Mouse (Mus musculus) bone marrow, adult 2 months (tissue): ENCODE data around the gene Rassf8.

Experiments
- CTCF ChIP-seq: fragments of 200-500 bp; IDR thresholded peaks from 2 replicates; pipeline ENCODE4 v1.5.1; 2011; ENCODE audit warnings: low read length, control low read depth; ENCODE audit not compliant: control insufficient read depth, insufficient read depth
- POLR2A ChIP-seq: fragments of 200-500 bp; IDR thresholded peaks from 2 replicates; pipeline ENCODE4 v1.6.1; 2011; ENCODE audit warnings: low read depth, mild to moderate bottlenecking, control low read depth, low read length, borderline replicate concordance; ENCODE audit not compliant: control insufficient read depth

DNA sequence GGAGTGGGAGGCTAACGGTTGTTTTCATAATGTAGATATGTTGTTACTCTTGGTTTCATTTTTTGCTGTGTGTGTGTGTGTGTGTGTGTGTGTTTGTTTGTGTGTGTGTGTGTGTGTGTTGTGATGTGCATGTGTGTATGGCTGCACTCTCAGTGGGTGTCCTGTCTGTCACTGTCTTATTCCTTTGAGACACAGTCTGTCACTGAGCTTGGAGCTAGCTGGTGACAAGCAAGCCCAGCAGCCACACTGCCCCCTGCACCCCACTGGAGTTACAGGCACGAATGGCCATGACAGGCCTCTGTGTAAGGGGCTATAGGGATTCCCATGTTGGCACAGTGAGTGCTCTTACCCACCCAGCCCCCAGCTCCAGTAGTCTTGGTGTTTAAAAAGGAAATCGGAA, 51.1 kb downstream of the Rassf8 start:
- TF ChIP-seq CTCF (no peak), POLR2A (no peak)
